Mouse (Mus musculus) E14TG2a.4 (cell line): ENCODE data around the gene Ppia.

Experiments used
- CTCF ChIP-seq: conservative IDR thresholded peaks from 2 replicates; pipeline ENCODE4 v1.5.1; 2014; ENCODE audit warnings: low read length
- NANOG ChIP-seq: IDR thresholded peaks from 2 replicates; pipeline ENCODE4 v1.6.1; 2014; ENCODE audit warnings: borderline replicate concordance, low read length, mixed read lengths
- POU5F1 ChIP-seq: IDR thresholded peaks from 2 replicates; pipeline ENCODE4 v1.6.1; 2014; ENCODE audit warnings: low read length, borderline replicate concordance

GRCm38 (mm10) chr11:6417069-6417468 is 1.8 kb downstream of the Ppia start:
- TF ChIP-seq CTCF (no peak), POU5F1 (no peak), NANOG (no peak)
